Mouse (Mus musculus) heart, adult 2 months (tissue): ENCODE measurements at regions not wholly inside any gene's neighbourhood (a gene's known extent, or its start where the extent isn't known, plus 50 kb on each side); places are given as distances from the start of the nearest gene placed in this dataset.

Experiments used
- CTCF ChIP-seq: fragments of 200-600 bp; IDR thresholded peaks from 2 replicates; pipeline ENCODE4 v1.8.1; 2022; ENCODE audit warnings: antibody characterized with exemption, mild to moderate bottlenecking, moderate library complexity
- EP300 ChIP-seq: fragments of 200-500 bp; IDR thresholded peaks from 2 replicates; pipeline ENCODE4 v1.6.1; 2011; ENCODE audit warnings: low read depth, low read length, control low read depth; ENCODE audit not compliant: insufficient read depth
- POLR2A ChIP-seq: fragments of 200-500 bp; IDR thresholded peaks from 2 replicates; pipeline ENCODE4 v1.6.1; 2011; ENCODE audit warnings: mild to moderate bottlenecking, low read depth, low read length, control low read depth; ENCODE audit not compliant: insufficient read depth

GRCm38 (mm10) chr15:61553908-61554307, 631.1 kb upstream of the A1bg start:
- TF ChIP-seq POLR2A (no peak), EP300 (no peak), CTCF (no peak)
